Mouse (Mus musculus) stomach, postnatal 0 days (tissue): ENCODE data around the gene Parp11. TPM values are rescaled to one million over a fixed set of nuclear protein-coding genes. Genes with fewer than 3 reads are reported as not detected.

Experiments
- ATAC-seq: fragments of 200-750 bp; cut with Nextera tagmentation; 2 replicates; pipeline ENCODE4 v1.8.0; 2017; ENCODE audit not compliant: low FRiP score, low TSS enrichment
- DNase-seq: peaks from one replicate; pipeline ENCODE4 v3.0.0-alpha.2; 2016; ENCODE audit warnings: low spot score
- H3K27ac ChIP-seq: fragments of 300-500 bp; sonication (generic); replicated peaks from 2 replicates; pipeline ENCODE4 v1.5.1; 2014; ENCODE audit warnings: mild to moderate bottlenecking, control low read depth
- H3K27me3 ChIP-seq: fragments of 300-500 bp; sonication (generic); 2 replicates; pipeline ENCODE4 v1.6.1; 2014; ENCODE audit warnings: low read length; ENCODE audit not compliant: control insufficient read depth, insufficient read depth
- H3K36me3 ChIP-seq: fragments of 300-500 bp; sonication (generic); 2 replicates; pipeline ENCODE4 v1.6.1; 2014; ENCODE audit warnings: low read length, mixed read lengths; ENCODE audit not compliant: control insufficient read depth, insufficient read depth
- H3K4me1 ChIP-seq: fragments of 300-500 bp; sonication (generic); replicated peaks from 2 replicates; pipeline ENCODE4 v1.6.1; 2014; ENCODE audit warnings: antibody characterized with exemption; ENCODE audit not compliant: control insufficient read depth, insufficient read depth
- H3K4me2 ChIP-seq: fragments of 300-500 bp; sonication (generic); replicated peaks from 2 replicates; pipeline ENCODE4 v1.6.1; 2014; ENCODE audit warnings: low read depth, mild to moderate bottlenecking, control low read depth, moderate library complexity
- H3K4me3 ChIP-seq: fragments of 300-500 bp; sonication (generic); 2 replicates; pipeline ENCODE4 v1.5.1; 2014; ENCODE audit warnings: low read depth, low read length, control low read depth
- H3K9ac ChIP-seq: fragments of 300-500 bp; sonication (generic); 2 replicates; pipeline ENCODE4 v1.6.1; 2014; ENCODE audit warnings: mild to moderate bottlenecking, low read length, control low read depth, mixed read lengths
- H3K9me3 ChIP-seq: fragments of 300-500 bp; sonication (generic); 2 replicates; pipeline ENCODE4 v1.6.1; 2016; ENCODE audit warnings: low read length; ENCODE audit not compliant: control insufficient read depth
- CTCF ChIP-seq: IDR thresholded peaks from 2 replicates; pipeline ENCODE4 v1.5.1; 2016; ENCODE audit warnings: antibody characterized with exemption, low read depth, mild to moderate bottlenecking, moderate library complexity
- EP300 ChIP-seq: optimal IDR thresholded peaks from 2 replicates; pipeline ENCODE3; 2016; ENCODE audit warnings: antibody characterized with exemption
- WGBS: fragments of 180-500 bp; shearing (Covaris S2); extraction: QIAGEN DNeasy Blood & Tissue Kit; methylation state at CpG from one replicate; pipeline ENCODE4 v1.1.7; 2014; 5-methylcytosine and 5-hydroxymethylcytosine counted together
- polyA plus RNA-seq: library from polyadenylated mRNA; unstranded; fragments of >200 nt; fragmentation: Nextera tagmentation; extraction: Ambion mirVana; gene quantifications from 2 replicates; pipeline ENCODE4 v1.2.1, GENCODE M21; 2015

The Parp11 gene
- polyA plus RNA-seq, 1 experiment from 2014 or later = 7.7 TPM

DNA sequence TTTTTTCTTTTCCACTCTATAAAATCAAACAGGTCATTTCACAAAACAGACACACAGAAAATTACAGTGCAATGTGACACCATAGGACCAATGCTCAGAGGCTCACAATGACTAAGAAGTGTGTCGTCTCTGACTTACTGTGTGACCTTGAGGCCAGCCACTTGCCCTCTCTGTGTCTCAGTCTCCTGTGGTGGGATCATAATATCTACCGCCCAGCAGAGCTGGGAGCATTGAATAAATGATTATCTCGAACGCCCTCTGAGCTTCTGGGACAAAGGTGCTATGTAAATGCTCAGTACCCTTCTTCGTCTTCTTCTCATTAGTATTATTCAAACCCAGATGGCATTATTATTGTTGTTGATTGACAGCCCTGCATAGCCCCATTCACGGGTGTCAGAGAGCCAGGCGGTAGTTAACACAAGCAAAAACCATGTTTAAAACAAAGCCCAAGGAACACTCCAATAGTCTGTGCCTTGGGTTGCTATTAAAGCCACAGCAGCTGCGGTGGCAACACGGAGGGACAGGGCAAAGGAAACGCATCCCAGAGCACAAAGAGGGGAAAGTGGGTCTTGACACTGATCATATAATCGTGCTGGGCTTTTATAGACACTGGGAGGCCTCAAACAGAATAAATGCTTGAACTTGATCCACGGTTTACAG lies 29.0 kb upstream of the Parp11 start:
- TF ChIP-seq EP300 (no peak), CTCF (no peak)
- H3K4me1 ChIP-seq = no peaks in the 10 kb centered on the region
- no peak overlapping the region for H3K4me3 ChIP-seq
- WGBS = 69% methylated on average over 12 of the region's 12 CpGs
- ATAC-seq = no peak
- no peaks in the 10 kb centered on the region for H3K9me3 ChIP-seq
- no peak for DNase-seq
- H3K36me3 ChIP-seq = no peaks in the 10 kb centered on the region
- no peak overlapping the region for H3K4me2 ChIP-seq
- H3K9ac ChIP-seq = no peak overlapping the region
- no peaks in the 10 kb centered on the region for H3K27me3 ChIP-seq
- H3K27ac ChIP-seq = no peak overlapping the region

DNA sequence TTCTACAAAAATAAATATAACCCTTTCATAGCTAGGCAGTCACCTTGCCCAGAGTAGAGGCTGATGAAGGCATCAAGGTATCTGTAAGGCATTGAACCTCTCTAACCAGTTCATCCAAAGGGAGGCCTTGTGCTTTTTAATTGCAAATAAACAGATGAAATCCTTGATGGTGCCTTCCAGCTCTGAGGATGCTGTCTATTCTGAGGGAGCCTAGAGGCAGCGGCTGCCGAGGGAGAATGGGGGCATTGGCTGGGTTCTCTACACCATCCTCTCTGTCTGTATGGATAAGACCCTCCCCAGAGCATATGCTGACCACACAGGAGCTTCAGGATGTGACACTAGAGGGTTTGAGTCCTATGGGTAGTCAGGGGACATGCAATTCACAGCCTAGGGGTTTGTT lies 28.3 kb upstream of the Parp11 start:
- DNase-seq (no peak), ATAC-seq (no peak)
- Histone ChIP-seq H3K36me3 (no peaks in the 10 kb centered on the region), H3K4me3 (no peak overlapping the region), H3K27me3 (no peaks in the 10 kb centered on the region), H3K4me1 (no peaks in the 10 kb centered on the region), H3K4me2 (no peak overlapping the region), H3K27ac (no peak overlapping the region), H3K9me3 (no peaks in the 10 kb centered on the region), H3K9ac (no peak overlapping the region)
- WGBS = 74% methylated on average over 2 of the region's 2 CpGs
- TF ChIP-seq EP300 = no peak
- no peak for TF ChIP-seq CTCF

DNA sequence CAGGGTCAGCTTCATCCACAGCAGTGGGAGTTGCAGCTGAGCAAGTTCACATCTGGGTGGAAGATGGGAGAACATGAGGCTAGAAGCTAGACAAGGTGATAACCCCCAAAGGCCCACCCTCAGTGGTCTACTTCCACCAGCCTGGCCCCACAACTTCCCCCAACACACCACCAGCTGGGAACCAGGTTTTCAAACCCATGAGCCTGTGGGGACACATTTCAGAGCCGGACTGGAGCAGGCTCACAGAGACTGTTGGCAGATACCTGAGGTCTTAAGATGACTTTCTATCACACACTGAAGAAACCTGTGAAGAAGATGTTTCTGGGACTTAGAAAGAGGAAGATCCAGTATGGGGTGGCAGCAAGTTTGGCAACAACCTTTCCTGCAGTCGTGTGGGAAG lies 26.5 kb upstream of the Parp11 start:
- 54% methylated on average over 2 of the region's 2 CpGs for WGBS
- Histone ChIP-seq H3K27me3 (no peaks in the 10 kb centered on the region), H3K36me3 (no peaks in the 10 kb centered on the region), H3K4me2 (no peak overlapping the region), H3K9ac (no peak overlapping the region), H3K4me3 (no peak overlapping the region), H3K4me1 (no peaks in the 10 kb centered on the region), H3K9me3 (no peaks in the 10 kb centered on the region), H3K27ac (no peak overlapping the region)
- ATAC-seq = no peak
- no peak for DNase-seq
- TF ChIP-seq CTCF (no peak), EP300 (no peak)

DNA sequence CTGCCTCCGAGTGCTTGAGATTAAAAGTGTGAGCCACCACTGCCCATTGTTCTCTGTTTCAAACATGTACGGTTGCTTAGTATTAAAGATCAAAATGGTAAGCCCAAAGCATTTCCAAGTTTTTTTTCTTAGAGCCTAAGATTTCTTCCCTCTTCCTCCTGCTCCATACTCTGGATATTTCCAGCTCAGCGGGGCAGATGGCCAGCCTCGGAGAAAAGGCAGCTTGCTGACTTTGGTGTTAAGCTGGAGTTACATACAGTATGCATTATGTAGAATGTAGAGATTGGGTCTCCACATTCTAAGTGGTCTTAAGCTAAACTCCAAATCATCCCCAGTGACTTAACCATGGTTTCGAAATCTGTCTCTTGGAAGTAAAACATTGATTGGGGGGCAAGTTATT lies 21.5 kb upstream of the Parp11 start:
- no peak overlapping the region for H3K9ac ChIP-seq
- no peaks in the 10 kb centered on the region for H3K4me1 ChIP-seq
- TF ChIP-seq EP300 = no peak
- no peak for TF ChIP-seq CTCF
- H3K27ac ChIP-seq = no peak overlapping the region
- WGBS = 52% methylated on average over 5 of the region's 5 CpGs
- no peak overlapping the region for H3K4me2 ChIP-seq
- no peak overlapping the region for H3K4me3 ChIP-seq
- H3K36me3 ChIP-seq = no peaks in the 10 kb centered on the region
- no peaks in the 10 kb centered on the region for H3K27me3 ChIP-seq
- H3K9me3 ChIP-seq = no peaks in the 10 kb centered on the region
- DNase-seq (no peak), ATAC-seq (no peak)

DNA sequence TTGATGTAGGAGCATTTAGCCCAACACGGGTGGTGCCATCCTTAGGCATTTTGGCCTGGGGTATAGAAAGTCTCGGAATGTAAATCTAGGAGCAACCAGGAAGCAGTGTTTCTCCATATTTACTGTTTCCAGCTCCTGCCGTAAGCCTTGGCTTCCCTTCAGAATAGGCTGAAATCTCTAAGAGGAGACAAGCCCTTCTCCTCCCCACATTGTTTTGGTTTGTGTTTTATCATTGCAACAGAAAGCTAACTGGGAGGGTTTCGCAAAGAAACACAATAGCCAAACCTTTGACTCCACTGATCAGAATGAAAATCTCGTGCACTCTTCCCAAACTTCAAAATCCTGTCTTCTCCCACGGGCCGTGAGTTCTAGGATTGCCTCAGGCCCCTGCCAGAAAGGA lies 15.9 kb upstream of the Parp11 start:
- Histone ChIP-seq H3K36me3 (no peaks in the 10 kb centered on the region), H3K4me2 (no peak overlapping the region), H3K9me3 (no peaks in the 10 kb centered on the region), H3K27me3 (no peaks in the 10 kb centered on the region), H3K4me3 (no peak overlapping the region), H3K9ac (no peak overlapping the region), H3K4me1 (no peaks in the 10 kb centered on the region), H3K27ac (no peak overlapping the region)
- ATAC-seq = no peak
- no peak for DNase-seq
- 59% methylated on average over 7 of the region's 7 CpGs for WGBS
- TF ChIP-seq EP300 (no peak), CTCF (no peak)

DNA sequence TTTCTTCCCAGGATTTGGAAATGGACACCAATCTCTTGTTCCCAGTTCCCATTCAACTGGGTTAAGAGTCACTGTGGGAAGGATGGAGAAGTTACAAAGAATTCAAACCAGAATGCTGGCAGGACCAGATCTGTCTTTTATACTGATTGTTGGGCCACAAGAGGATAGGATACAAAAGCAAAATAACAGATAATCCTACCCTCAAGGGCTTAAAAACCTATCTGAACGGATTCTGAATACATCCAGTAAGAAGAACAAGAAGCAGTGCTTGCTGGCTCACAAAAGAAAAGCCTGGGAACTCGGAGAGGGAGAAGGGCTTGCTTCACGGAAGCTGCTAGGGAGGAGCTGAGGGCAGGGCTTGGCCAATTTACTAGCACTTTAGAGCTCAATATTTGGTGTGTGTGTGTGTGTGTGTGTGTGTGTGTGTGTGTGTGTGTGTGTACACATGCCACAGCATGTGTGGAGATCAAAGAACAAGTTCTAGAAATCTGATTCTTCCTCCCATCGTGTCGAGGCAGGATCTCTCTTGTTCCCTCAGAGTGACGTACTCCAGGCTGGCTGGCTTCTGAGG lies 15.4 kb upstream of the Parp11 start:
- Histone ChIP-seq H3K36me3 (no peaks in the 10 kb centered on the region), H3K27me3 (no peaks in the 10 kb centered on the region), H3K27ac (no peak overlapping the region), H3K9ac (no peak overlapping the region), H3K4me2 (no peak overlapping the region), H3K4me1 (no peaks in the 10 kb centered on the region), H3K9me3 (no peaks in the 10 kb centered on the region), H3K4me3 (no peak overlapping the region)
- ATAC-seq (0 out of 2 replicates have a peak, but pooled peaks have one; percentile 10), DNase-seq (peak; percentile 22)
- WGBS = 44% methylated on average over 6 of the region's 6 CpGs
- no peak for TF ChIP-seq CTCF
- TF ChIP-seq EP300 = no peak
